Mouse (Mus musculus) cortical plate, adult 2 months (tissue): Measurements from ENCODE around the gene Tmem108. TPM values are rescaled to one million over a fixed set of nuclear protein-coding genes. Genes with fewer than 3 reads are reported as not detected.
"Not testable (repeated sequence)": the region's sequence is repeated elsewhere in the genome, so short reads cannot be mapped to it uniquely, and the experiment has no call there.

Experiments
- H3K27ac ChIP-seq: fragments of 200-500 bp; 2 replicates; pipeline ENCODE4 v1.5.1; 2012; ENCODE audit warnings: low read length, control low read depth, inconsistent platforms; ENCODE audit not compliant: insufficient read depth
- H3K4me1 ChIP-seq: fragments of 200-500 bp; 2 replicates; pipeline ENCODE4 v1.6.1; 2011; ENCODE audit warnings: low read length; ENCODE audit not compliant: control insufficient read depth, insufficient read depth
- H3K4me3 ChIP-seq: fragments of 200-500 bp; 2 replicates; pipeline ENCODE4 v1.5.1; 2011; ENCODE audit warnings: mild to moderate bottlenecking, low read length, control low read depth; ENCODE audit not compliant: insufficient read depth
- CTCF ChIP-seq: fragments of 200-500 bp; IDR thresholded peaks from 2 replicates; pipeline ENCODE4 v1.5.1; 2011; ENCODE audit warnings: mild to moderate bottlenecking, control low read depth, low read length; ENCODE audit not compliant: insufficient read depth; ENCODE audit errors: extremely low read depth
- POLR2A ChIP-seq: fragments of 200-500 bp; IDR thresholded peaks from 2 replicates; pipeline ENCODE4 v1.6.1; 2011; ENCODE audit warnings: mild to moderate bottlenecking, low read length, control low read depth; ENCODE audit not compliant: insufficient read depth; ENCODE audit errors: extremely low read depth
- polyA plus RNA-seq: library from polyadenylated mRNA; depleted of rRNA; stranded (reverse); fragments of >200 nt; gene quantifications from 2 replicates; pipeline ENCODE4 v1.2.3, GENCODE M21; 2012

Tmem108 gene
- polyA plus RNA-seq, 1 experiment: 21.4 TPM

DNA sequence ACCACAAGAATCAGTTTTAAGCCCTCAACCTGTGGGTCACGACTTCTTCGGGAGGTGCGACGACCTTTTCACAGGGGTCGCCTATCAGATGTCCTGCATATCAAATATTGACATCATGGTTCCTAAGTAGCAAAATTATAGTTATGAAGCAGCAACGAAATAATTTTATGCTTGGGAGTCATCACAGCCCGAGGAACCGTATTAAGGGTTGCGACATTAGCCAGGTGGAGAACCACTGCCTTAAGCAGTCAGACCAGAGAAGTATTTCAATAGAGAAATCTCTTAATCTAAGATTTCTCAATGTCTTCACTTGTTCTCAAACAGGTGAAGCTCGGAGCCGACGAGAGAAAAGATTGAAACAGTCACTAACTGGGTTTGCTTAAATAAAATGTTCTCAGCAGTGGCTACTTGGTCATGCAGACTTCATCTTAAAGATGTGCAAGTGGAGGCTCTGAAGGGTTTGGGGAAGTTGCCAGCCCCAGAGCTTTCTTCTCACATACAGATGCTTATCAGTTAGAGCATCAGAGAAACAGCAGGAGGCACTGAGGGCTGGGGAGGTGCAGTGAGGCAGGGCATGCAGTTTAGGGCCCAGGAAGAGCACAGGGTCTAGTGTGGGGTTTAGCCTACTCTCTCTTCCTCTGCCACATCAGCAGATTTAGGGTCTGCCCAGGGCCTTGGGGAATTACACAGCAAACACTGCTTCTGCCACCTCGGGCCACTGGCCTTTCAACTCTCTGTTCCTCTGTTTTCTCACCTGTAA is 85.7 kb downstream of the Tmem108 start:
- no peak for TF ChIP-seq POLR2A
- TF ChIP-seq CTCF: no peak
- Histone ChIP-seq H3K4me3 (no peak overlapping the region), H3K4me1 (no peaks in the 10 kb centered on the region), H3K27ac (no peak overlapping the region)

DNA sequence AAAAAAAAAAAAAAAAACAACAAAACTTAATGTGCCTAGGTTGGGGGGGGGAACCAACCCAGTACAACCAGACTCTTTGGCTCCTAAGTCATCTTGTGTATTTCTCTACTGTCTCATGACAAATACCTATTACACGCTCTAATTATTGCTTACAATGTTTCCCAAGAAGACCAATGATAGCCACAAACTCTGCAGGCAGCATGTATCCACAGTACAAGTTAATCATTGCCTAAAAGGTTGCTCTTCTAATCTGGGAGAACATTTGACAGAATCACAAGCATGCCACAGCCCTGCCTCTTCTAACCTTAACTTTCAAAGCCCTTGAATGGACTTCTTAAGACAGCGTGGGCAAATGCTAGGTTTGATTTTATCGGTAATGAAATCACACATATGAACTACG is 88.8 kb downstream of the Tmem108 start:
- no peak overlapping the region for H3K4me3 ChIP-seq
- peaks cover 3% of the 10 kb centered on the region for H3K4me1 ChIP-seq
- no peak overlapping the region for H3K27ac ChIP-seq
- TF ChIP-seq CTCF (no peak), POLR2A (no peak)

DNA sequence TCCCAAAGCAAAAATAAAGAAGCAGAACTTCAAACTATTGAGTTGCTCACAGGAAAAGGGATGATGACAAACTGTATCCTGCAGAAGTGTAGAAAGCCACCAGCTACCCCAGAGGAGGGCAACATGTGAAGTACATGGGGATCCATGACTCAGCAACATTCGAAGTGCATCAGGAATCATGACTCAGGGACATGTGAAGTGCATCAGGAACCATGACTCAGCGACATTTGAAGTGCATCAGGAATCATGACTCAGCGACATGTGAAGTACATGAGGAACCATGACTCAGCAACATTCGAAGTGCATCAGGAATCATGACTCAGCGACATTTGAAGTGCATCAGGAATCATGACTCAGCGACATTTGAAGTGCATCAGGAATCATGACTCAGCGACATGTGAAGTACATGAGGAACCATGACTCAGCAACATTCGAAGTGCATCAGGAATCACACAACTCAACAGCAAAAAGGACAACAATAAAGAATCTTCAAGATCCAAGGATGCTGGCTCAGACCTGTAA is 91.0 kb downstream of the Tmem108 start:
- H3K4me3 ChIP-seq, H3K27ac ChIP-seq, H3K4me1 ChIP-seq: not testable (repeated sequence)

DNA sequence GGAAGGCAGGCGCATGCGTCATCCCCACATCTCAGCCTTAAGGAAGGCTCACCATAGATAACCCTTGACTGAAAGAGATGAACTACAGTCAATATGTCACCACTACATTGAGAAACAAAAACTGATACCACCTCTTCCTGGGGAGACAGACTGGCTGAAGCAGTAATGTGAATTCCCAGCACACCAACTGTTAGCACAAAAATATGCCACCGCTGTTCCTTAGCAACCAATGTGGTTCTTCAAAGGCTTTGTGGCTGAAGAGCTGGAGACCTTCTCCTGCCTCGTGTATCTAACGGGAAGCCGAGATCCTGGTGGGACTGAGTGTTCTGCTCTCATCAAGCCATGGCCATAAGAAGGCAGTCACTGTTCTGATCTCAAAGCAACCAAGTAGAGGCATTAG is 92.8 kb downstream of the Tmem108 start:
- Histone ChIP-seq H3K4me1 (peaks cover 3% of the 10 kb centered on the region), H3K4me3 (no peak overlapping the region), H3K27ac (no peak overlapping the region)
- TF ChIP-seq CTCF (no peak), POLR2A (no peak)

DNA sequence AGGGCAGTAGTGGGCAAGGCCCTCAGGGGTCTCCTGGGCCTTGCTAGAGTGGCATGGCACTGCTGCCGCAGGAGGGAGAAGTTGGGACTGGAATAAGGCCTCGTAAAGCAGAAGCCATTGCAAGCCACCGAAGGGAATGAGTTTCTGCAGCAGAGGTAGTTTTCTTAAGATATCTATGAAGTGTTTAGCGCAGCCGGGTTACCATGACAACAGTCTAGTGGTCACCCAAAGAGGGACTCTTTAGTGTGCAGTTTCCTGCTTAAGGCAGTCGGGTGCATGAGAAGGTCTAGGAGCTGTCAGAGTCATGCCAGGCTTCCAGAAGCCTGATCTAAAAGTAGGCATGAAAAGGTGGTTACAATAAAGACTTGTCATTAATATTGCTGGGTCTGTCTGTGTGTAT is 95.8 kb downstream of the Tmem108 start:
- no peak overlapping the region for H3K4me3 ChIP-seq
- no peak for TF ChIP-seq CTCF
- TF ChIP-seq POLR2A: no peak
- H3K4me1 ChIP-seq: peaks cover 3% of the 10 kb centered on the region
- H3K27ac ChIP-seq: no peak overlapping the region

DNA sequence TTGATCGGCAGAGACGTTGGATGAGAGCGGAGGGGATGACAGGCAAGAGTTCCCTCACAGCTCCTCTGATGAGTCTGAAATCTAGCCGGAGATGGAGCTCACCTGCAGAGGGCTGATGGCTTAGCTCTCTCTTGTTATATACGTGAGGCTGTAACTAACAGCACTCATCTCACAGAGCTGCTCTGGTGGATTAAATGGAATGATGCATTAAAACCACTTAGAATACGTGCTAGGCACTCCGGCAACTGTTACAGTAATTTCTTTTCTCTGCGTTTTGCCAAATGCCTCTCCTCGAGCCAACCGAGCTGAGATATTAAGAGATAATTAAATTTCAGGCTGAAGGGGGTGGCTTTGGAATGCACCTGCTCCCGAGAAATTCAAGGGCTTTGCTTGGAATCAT is 97.5 kb downstream of the Tmem108 start:
- Histone ChIP-seq H3K27ac (no peak overlapping the region), H3K4me3 (no peak overlapping the region), H3K4me1 (peaks cover 3% of the 10 kb centered on the region)
- TF ChIP-seq CTCF (no peak), POLR2A (no peak)

DNA sequence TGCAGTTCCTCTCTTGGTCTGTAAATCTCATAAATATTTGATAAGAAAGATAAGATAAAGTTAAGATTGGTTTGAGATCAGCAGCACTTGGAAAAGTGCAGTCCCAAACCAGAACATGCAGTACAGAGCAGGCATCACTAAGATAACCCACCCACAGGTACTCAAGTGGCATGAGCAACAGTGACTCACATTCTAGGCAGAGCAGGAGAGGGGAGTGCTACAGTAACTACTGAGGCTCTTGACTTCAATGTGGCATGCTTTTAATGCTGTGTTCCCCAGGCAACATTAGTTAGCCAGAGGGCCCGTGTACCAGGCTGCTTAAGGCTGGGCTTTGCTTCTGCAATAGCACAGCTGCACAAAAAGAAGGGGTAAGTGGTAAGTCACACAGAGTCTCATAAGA is 99.8 kb downstream of the Tmem108 start:
- H3K27ac ChIP-seq: no peak overlapping the region
- TF ChIP-seq CTCF (no peak), POLR2A (no peak)
- H3K4me1 ChIP-seq: peaks cover 9% of the 10 kb centered on the region
- no peak overlapping the region for H3K4me3 ChIP-seq

DNA sequence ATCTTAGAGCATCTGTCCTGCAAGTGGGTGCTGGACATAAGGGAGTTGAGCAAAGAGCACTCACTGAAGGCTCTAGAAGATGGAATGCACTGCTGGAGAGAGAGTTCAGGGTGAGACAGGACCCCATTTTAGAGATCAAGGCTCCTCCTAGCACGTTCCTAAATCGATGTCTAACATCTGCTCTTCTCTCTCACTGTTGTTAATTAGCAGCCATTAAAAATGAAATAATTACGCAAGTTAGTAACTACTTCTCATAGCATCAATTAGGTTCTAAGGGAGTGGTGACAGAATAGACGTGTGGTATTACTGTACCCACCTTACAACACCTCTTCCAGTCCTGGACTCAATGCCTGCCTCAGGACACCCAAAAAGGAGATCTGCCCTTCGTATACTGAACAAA is 103.7 kb downstream of the Tmem108 start:
- TF ChIP-seq CTCF (no peak), POLR2A (no peak)
- H3K27ac ChIP-seq: no peak overlapping the region
- H3K4me3 ChIP-seq: no peak overlapping the region

DNA sequence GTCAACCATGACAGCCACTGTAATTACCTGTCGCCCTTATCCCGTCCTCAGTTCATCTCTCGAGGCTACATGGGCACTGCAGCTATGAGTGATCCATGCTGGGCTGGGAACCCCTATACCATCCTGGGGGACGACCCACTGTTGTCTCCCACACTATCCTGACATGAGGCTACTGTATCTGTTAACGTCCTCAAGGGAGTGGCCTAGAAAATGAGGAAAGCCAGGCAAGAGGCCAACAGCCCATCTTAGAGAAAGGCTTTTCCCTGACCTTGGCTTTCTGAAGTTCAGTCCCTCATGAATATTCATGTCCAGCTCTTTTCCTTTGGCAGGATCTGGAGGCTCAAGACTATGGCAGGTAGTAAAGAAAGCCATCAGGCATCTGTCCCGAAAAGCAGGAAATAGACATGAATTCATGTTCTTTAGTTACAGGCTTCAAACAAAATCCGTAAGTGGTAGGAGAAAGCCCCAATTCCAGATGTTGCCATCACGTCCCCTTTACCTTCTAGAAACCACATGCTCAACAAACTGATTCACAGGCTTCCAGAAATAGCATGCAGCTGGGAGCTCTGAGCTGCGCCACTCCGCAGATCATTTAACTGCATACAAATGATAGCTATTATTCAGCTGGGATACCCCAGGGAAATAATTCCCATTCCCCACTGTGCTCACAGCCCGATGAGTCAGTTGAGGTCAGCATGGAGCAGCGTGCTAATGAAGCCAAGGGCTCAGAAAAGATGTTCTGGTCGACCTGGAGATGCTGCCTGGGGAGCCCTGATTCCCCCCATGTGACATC is 104.3 kb downstream of the Tmem108 start:
- H3K4me1 ChIP-seq: peaks cover 20% of the 10 kb centered on the region
- no peak overlapping the region for H3K27ac ChIP-seq
- H3K4me3 ChIP-seq: no peak overlapping the region
- TF ChIP-seq POLR2A: no peak

More for the DNA sequence above, 103.7 kb downstream of the Tmem108 start:
- peaks cover 15% of the 10 kb centered on the region for H3K4me1 ChIP-seq
